In genomic region chr3:94932809-94933564, GRCm38 (mm10) we compare ENCODE assay signal across 8 mouse cellular contexts. TPM values are rescaled to one million over a fixed set of nuclear protein-coding genes. Genes with fewer than 3 reads are reported as not detected.
A peak's percentile ranks its signal among the peaks of the same experiment; 100 is the strongest.
DNase-seq lines count a peak whose midpoint lies in the region; ATAC-seq and TF ChIP-seq lines count a peak whose summit lies in the region.

Gene Selenbp1, plus strand, starts transcription at chr3:94933056.

- ATAC-seq in hematopoietic stem cell, adult 5-6 weeks (replicated peaks in 1 of 2; ENCODE audit: insufficient read depth in 1 of 2, low FRiP score in 2 of 2, low TSS enrichment in 1 of 2, low read depth in 1 of 2, poor library complexity in 2 of 2, severe bottlenecking in 2 of 2), result peak; percentile 76 to 86
- peak; percentile 89 for ATAC-seq in lung, embryonic 14.5 days (ENCODE audit: insufficient read depth)
- ATAC-seq in neural tube, embryonic 15.5 days (ENCODE audit: low FRiP score), result peak; percentile 71

- 3% methylated on average over 16 of the region's 16 CpGs for WGBS in lung, embryonic 14.5 days
- WGBS in neural tube, embryonic 15.5 days, result 11% methylated on average over 16 of the region's 16 CpGs

- no peaks in the 10 kb centered on the region for H3K27me3 ChIP-seq in lung, embryonic 14.5 days (ENCODE audit: insufficient read depth, low read length)
- no peaks in the 10 kb centered on the region for H3K27me3 ChIP-seq in neural tube, embryonic 15.5 days (replicated peaks)

- no peak for TF ChIP-seq CTCF in lung, embryonic 14.5 days (IDR thresholded peaks at IDR 0.05; ENCODE audit: low read depth)

- peak within 1 kb of the TSS; percentile 97 for H3K27ac ChIP-seq in lung, embryonic 14.5 days (ENCODE audit: low read depth)
- H3K27ac ChIP-seq in neural tube, embryonic 15.5 days (replicated peaks), result peak within 1 kb of the TSS; percentile 76

- H3K36me3 ChIP-seq in lung, embryonic 14.5 days (ENCODE audit: insufficient read depth), result no peaks in the 10 kb centered on the region
- no peaks in the 10 kb centered on the region for H3K36me3 ChIP-seq in neural tube, embryonic 15.5 days

- H3K4me1 ChIP-seq in lung, embryonic 14.5 days (ENCODE audit: insufficient read depth), result peaks cover 5% of the 10 kb centered on the region; the same call in 1 of the 2 replicates
- peaks cover 11% of the 10 kb centered on the region; the same call in 1 of the 2 replicates for H3K4me1 ChIP-seq in neural tube, embryonic 15.5 days

- H3K9ac ChIP-seq in lung, embryonic 14.5 days, result peak within 1 kb of the TSS; percentile 49
- peak within 1 kb of the TSS; percentile 26; the same call in 1 of the 2 replicates for H3K9ac ChIP-seq in neural tube, embryonic 15.5 days (replicated peaks)

- no peaks in the 10 kb centered on the region for H3K9me3 ChIP-seq in lung, embryonic 14.5 days (ENCODE audit: low read depth, low read length)
- H3K9me3 ChIP-seq in neural tube, embryonic 15.5 days (replicated peaks), result no peaks in the 10 kb centered on the region

- H3K4me2 ChIP-seq in lung, embryonic 14.5 days, result peak within 1 kb of the TSS; percentile 68
- H3K4me2 ChIP-seq in neural tube, embryonic 15.5 days, result peak within 1 kb of the TSS; percentile 54

- DNase-seq in MN1 (ENCODE audit: low spot score), result peak; percentile 74
- peak; percentile 30 to 53 for DNase-seq in cerebellum, postnatal 25 days
- DNase-seq in frontal cortex, postnatal 10 days (ENCODE audit: low spot score in 2 of 2), result peak; percentile 56
- DNase-seq in layer of hippocampus, adult 9-10 months (ENCODE audit: low spot score), result peak; percentile 64
- peak; percentile 97 for DNase-seq in lung, embryonic 14.5 days
- peak; percentile 89 to 90 for DNase-seq in urinary bladder, adult 18-20 months (ENCODE audit: low spot score in 2 of 2)

- H3K4me3 ChIP-seq in lung, embryonic 14.5 days (ENCODE audit: low read depth, low read length), result peak within 1 kb of the TSS; percentile 40
- H3K4me3 ChIP-seq in neural tube, embryonic 15.5 days (replicated peaks), result peak within 1 kb of the TSS; percentile 34

RNA-seq across cellular contexts. Expression of gene Selenbp1, which starts in this region (rescaled TPM):
- total RNA-seq in hematopoietic stem cell, adult 5-6 weeks (2017), result 40.0 and 49.6 TPM in 2 replicates
- 99.1 and 103 TPM in 2 replicates for polyA plus RNA-seq in lung, embryonic 14.5 days (2014; fragmentation: Nextera tagmentation; extraction: Ambion mirVana)
- polyA plus RNA-seq in neural tube, embryonic 15.5 days (2015; fragmentation: Nextera tagmentation; extraction: Ambion mirVana), result 15.3 and 28.7 TPM in 2 replicates

Comparison
In these comparisons a context has a peak if more than half of its experiments do, and no peak if none do; other contexts are left out.
1. Peak in every context shown above with its lines: DNase-seq, ATAC-seq, H3K4me3 ChIP-seq and H3K27ac ChIP-seq.
2. DNase-seq: peak in every context shown above with its lines; median percentile 97 in lung, embryonic 14.5 days; 90 in urinary bladder, adult 18-20 months; 74 in MN1; 64 in layer of hippocampus, adult 9-10 months; 56 in frontal cortex, postnatal 10 days; 42 in cerebellum, postnatal 25 days.